Mouse (Mus musculus) neural tube, embryonic 15.5 days (tissue): ENCODE results near the gene As3mt. TPM values are rescaled to one million over a fixed set of nuclear protein-coding genes. Genes with fewer than 3 reads are reported as not detected.

Experiments used
- ATAC-seq: fragments of 200-750 bp; cut with Nextera tagmentation; 2 replicates; pipeline ENCODE4 v1.8.0; 2017; ENCODE audit warnings: mild to moderate bottlenecking, moderate TSS enrichment, moderate library complexity; ENCODE audit not compliant: low FRiP score
- H3K27ac ChIP-seq: fragments of 300-500 bp; sonication (generic); replicated peaks from 2 replicates; pipeline ENCODE4 v1.5.1; 2015; ENCODE audit warnings: mild to moderate bottlenecking, inconsistent platforms
- H3K27me3 ChIP-seq: fragments of 300-500 bp; sonication (generic); replicated peaks from 2 replicates; pipeline ENCODE4 v1.6.1; 2015; ENCODE audit warnings: inconsistent platforms
- H3K36me3 ChIP-seq: fragments of 300-500 bp; sonication (generic); 2 replicates; pipeline ENCODE4 v1.6.1; 2015; ENCODE audit warnings: inconsistent platforms
- H3K4me1 ChIP-seq: fragments of 300-500 bp; sonication (generic); 2 replicates; pipeline ENCODE4 v1.6.1; 2015; ENCODE audit warnings: inconsistent platforms
- H3K4me2 ChIP-seq: fragments of 300-500 bp; sonication (generic); 2 replicates; pipeline ENCODE4 v1.6.1; 2015; ENCODE audit warnings: inconsistent platforms, mild to moderate bottlenecking, moderate library complexity
- H3K4me3 ChIP-seq: fragments of 300-500 bp; sonication (generic); replicated peaks from 2 replicates; pipeline ENCODE4 v1.5.1; 2015; ENCODE audit warnings: mild to moderate bottlenecking, inconsistent platforms
- H3K9ac ChIP-seq: fragments of 300-500 bp; sonication (generic); replicated peaks from 2 replicates; pipeline ENCODE4 v1.6.1; 2015; ENCODE audit warnings: mild to moderate bottlenecking, inconsistent platforms
- H3K9me3 ChIP-seq: fragments of 300-500 bp; sonication (generic); replicated peaks from 2 replicates; pipeline ENCODE4 v1.6.1; 2016; ENCODE audit warnings: inconsistent platforms
- WGBS: fragments of 180-500 bp; shearing (Covaris S2); methylation state at CpG from one replicate; pipeline ENCODE4 v1.1.7; 2015; ENCODE audit warnings: mixed read lengths; 5-methylcytosine and 5-hydroxymethylcytosine counted together
- polyA plus RNA-seq: library from polyadenylated mRNA; unstranded; fragments of >200 nt; fragmentation: Nextera tagmentation; extraction: Ambion mirVana; gene quantifications from 2 replicates; pipeline ENCODE4 v1.2.1, GENCODE M21; 2015

Gene As3mt
- 49.4 and 49.8 TPM in 2 replicates for polyA plus RNA-seq

- H3K36me3 ChIP-seq = peaks cover 3% of the 10 kb centered on the region; the same call in 1 of the 2 replicates
Measured at GRCm38 (mm10) chr19:46707296-46708151, at the start of gene As3mt. TSS of gene As3mt (plus strand) at chr19:46707458.

GRCm38 (mm10) chr19:46658348-46658747 lies 48.9 kb upstream of the As3mt start:
- ATAC-seq = no peak
- WGBS = 97% methylated on average over 7 of the region's 7 CpGs
- H3K9ac ChIP-seq = no peak overlapping the region

More at GRCm38 (mm10) chr19:46707296-46708151, at the start of gene As3mt:
- H3K4me1 ChIP-seq = peaks cover 14% of the 10 kb centered on the region
- H3K9ac ChIP-seq = peak within 1 kb of the TSS; percentile 44
- H3K27me3 ChIP-seq = no peaks in the 10 kb centered on the region
- H3K9me3 ChIP-seq = no peaks in the 10 kb centered on the region
- WGBS = 13% methylated on average over 29 of the region's 31 CpGs
- peak within 1 kb of the TSS; percentile 44 for H3K4me3 ChIP-seq
- peak; percentile 72; the same call in 1 of the 2 replicates for ATAC-seq
- peak within 1 kb of the TSS; percentile 60 for H3K4me2 ChIP-seq
- H3K27ac ChIP-seq = peak within 1 kb of the TSS; percentile 28; the same call in 1 of the 2 replicates

DNA sequence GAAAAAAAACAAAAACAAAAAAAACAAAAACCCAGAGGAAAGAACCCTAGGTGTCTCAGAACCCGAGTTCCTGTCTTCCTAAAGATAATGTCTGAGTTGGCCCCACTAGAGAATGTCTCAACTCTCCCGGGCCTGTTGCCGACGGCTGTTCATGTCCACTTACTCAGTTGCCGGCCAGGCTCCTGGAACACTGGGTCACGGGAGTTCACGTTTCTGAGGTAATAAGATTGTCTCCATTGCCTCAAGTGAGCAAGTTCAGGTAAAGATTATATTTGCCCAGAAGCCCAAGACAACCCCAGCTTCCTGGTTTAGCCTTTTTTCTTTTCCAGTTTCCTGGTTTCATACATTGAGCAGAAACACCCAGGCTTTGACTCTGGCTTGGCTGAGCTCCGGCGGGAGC lies 48.4 kb upstream of the As3mt start:
- H3K27ac ChIP-seq = no peak overlapping the region
- H3K36me3 ChIP-seq = peaks cover 33% of the 10 kb centered on the region
- no peaks in the 10 kb centered on the region for H3K27me3 ChIP-seq
- 0 out of 2 replicates have a peak, but pooled peaks cover 5% of the 10 kb centered on the region for H3K4me1 ChIP-seq
- 89% methylated on average over 9 of the region's 9 CpGs for WGBS
- H3K4me2 ChIP-seq = no peak overlapping the region
- H3K9me3 ChIP-seq = no peaks in the 10 kb centered on the region
- no peak overlapping the region for H3K9ac ChIP-seq
- ATAC-seq = no peak
- H3K4me3 ChIP-seq = no peak overlapping the region

More at GRCm38 (mm10) chr19:46658348-46658747, 48.9 kb upstream of the As3mt start:
- Histone ChIP-seq H3K9me3 (no peaks in the 10 kb centered on the region), H3K27me3 (no peaks in the 10 kb centered on the region), H3K4me2 (no peak overlapping the region), H3K4me1 (0 out of 2 replicates have a peak, but pooled peaks cover 5% of the 10 kb centered on the region), H3K4me3 (no peak overlapping the region), H3K27ac (no peak overlapping the region), H3K36me3 (peaks cover 38% of the 10 kb centered on the region)

GRCm38 (mm10) chr19:46661511-46661910 lies 45.7 kb upstream of the As3mt start:
- Histone ChIP-seq H3K4me1 (peaks cover 7% of the 10 kb centered on the region; the same call in 1 of the 2 replicates), H3K27me3 (no peaks in the 10 kb centered on the region), H3K4me3 (no peak overlapping the region), H3K9ac (no peak overlapping the region), H3K27ac (no peak overlapping the region), H3K4me2 (no peak overlapping the region), H3K9me3 (no peaks in the 10 kb centered on the region), H3K36me3 (peaks cover 8% of the 10 kb centered on the region)
- ATAC-seq = no peak
- 34% methylated on average over 4 of the region's 4 CpGs for WGBS

- H3K4me3 ChIP-seq = no peak overlapping the region
- 81% methylated on average over 8 of the region's 8 CpGs for WGBS
- H3K4me2 ChIP-seq = no peak overlapping the region
- H3K9me3 ChIP-seq = no peaks in the 10 kb centered on the region
- H3K27me3 ChIP-seq = no peaks in the 10 kb centered on the region
- peaks cover 7% of the 10 kb centered on the region; the same call in 1 of the 2 replicates for H3K4me1 ChIP-seq
- H3K27ac ChIP-seq = no peak overlapping the region
- ATAC-seq = no peak
- H3K9ac ChIP-seq = no peak overlapping the region
- H3K36me3 ChIP-seq = 0 out of 2 replicates have a peak, but pooled peaks cover 2% of the 10 kb centered on the region
Measured at GRCm38 (mm10) chr19:46662214-46662613, 45.0 kb upstream of the As3mt start.

DNA sequence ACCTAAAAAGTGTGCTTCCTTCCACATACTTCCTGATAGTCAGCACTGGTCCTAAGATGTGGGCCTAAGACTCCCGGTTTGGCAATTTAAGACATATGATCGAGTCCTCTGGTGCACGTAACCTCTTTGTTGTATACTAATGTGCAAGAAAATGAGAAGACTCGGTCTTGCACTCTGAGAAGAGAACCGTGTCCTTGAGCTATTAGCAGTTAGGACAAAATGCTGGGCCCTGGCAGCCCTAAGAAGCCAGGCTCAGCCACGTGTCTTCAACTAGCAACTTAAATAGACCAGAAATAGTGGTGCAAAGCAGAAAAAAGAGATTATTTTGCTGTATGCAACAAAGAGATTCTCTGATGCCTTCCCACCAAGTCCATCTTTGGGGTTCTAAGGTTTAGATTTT lies 44.5 kb upstream of the As3mt start:
- WGBS = 83% methylated on average over 6 of the region's 6 CpGs
- no peak for ATAC-seq
- H3K27me3 ChIP-seq = no peaks in the 10 kb centered on the region
- no peak overlapping the region for H3K4me2 ChIP-seq
- H3K27ac ChIP-seq = no peak overlapping the region
- peaks cover 7% of the 10 kb centered on the region; the same call in 1 of the 2 replicates for H3K4me1 ChIP-seq
- 0 out of 2 replicates have a peak, but pooled peaks cover 1% of the 10 kb centered on the region for H3K36me3 ChIP-seq
- H3K9me3 ChIP-seq = no peaks in the 10 kb centered on the region
- no peak overlapping the region for H3K9ac ChIP-seq
- H3K4me3 ChIP-seq = no peak overlapping the region

GRCm38 (mm10) chr19:46665474-46665873 lies 41.8 kb upstream of the As3mt start:
- H3K36me3 ChIP-seq = no peaks in the 10 kb centered on the region
- 65% methylated on average over 7 of the region's 7 CpGs for WGBS
- peaks cover 7% of the 10 kb centered on the region; the same call in 1 of the 2 replicates for H3K4me1 ChIP-seq
- H3K9me3 ChIP-seq = no peaks in the 10 kb centered on the region
- no peak overlapping the region for H3K4me2 ChIP-seq
- no peak overlapping the region for H3K4me3 ChIP-seq
- no peak overlapping the region for H3K9ac ChIP-seq
- H3K27ac ChIP-seq = no peak overlapping the region
- ATAC-seq = no peak
- H3K27me3 ChIP-seq = no peaks in the 10 kb centered on the region

- no peak overlapping the region for H3K9ac ChIP-seq
- H3K4me2 ChIP-seq = no peak overlapping the region
- H3K27ac ChIP-seq = no peak overlapping the region
- H3K27me3 ChIP-seq = no peaks in the 10 kb centered on the region
- ATAC-seq = no peak
- no peak overlapping the region for H3K4me3 ChIP-seq
- no peaks in the 10 kb centered on the region for H3K36me3 ChIP-seq
- H3K4me1 ChIP-seq = peaks cover 2% of the 10 kb centered on the region; the same call in 1 of the 2 replicates
- H3K9me3 ChIP-seq = no peaks in the 10 kb centered on the region
- 68% methylated on average over 11 of the region's 11 CpGs for WGBS
Measured at GRCm38 (mm10) chr19:46667300-46667699, 40.0 kb upstream of the As3mt start.

DNA sequence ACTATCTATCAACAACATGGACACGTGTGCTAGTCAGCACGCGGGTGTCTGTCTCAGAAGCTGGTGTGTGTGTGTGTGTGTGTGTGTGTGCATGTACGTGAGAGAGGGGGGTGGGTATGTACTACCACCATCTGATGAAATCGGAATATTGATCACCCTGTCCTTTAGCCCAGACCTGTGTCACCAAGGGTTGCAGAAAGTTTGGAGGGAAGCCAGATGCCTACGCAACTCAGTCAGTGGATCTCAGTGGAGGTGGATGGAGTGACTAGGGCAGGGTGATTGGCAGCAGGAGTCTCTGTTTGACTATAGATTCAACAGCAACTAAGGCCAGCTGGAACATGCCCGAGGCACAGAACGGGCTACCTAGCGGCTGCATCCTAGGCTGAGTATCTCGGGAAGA lies 39.0 kb upstream of the As3mt start:
- H3K27ac ChIP-seq = no peak overlapping the region
- H3K9me3 ChIP-seq = no peaks in the 10 kb centered on the region
- no peaks in the 10 kb centered on the region for H3K27me3 ChIP-seq
- no peaks in the 10 kb centered on the region for H3K36me3 ChIP-seq
- no peak overlapping the region for H3K4me2 ChIP-seq
- no peak overlapping the region for H3K9ac ChIP-seq
- no peak for ATAC-seq
- 86% methylated on average over 10 of the region's 10 CpGs for WGBS
- peaks cover 2% of the 10 kb centered on the region; the same call in 1 of the 2 replicates for H3K4me1 ChIP-seq
- H3K4me3 ChIP-seq = no peak overlapping the region

DNA sequence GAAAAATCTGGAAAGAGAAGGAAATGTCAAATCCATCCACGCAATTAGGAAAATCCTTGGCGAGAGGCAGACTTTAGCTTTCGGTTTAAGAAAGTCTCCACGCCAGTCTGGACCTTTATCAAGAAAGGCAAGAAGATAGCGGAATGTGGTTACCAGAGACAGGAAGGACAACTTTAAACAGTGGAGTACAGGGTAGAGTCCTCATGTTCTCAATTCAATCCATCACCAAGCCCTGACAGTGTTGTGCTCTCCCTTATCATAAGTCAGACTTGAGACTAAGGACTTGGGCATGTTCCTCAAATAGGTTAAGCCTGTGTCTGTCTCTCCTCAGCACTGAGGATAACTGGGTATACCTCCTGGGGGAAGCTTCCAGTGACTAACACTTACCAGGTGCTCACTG lies 37.5 kb upstream of the As3mt start:
- no peaks in the 10 kb centered on the region for H3K27me3 ChIP-seq
- ATAC-seq = no peak
- H3K27ac ChIP-seq = no peak overlapping the region
- 91% methylated on average over 5 of the region's 5 CpGs for WGBS
- H3K4me2 ChIP-seq = no peak overlapping the region
- no peaks in the 10 kb centered on the region for H3K36me3 ChIP-seq
- no peak overlapping the region for H3K4me3 ChIP-seq
- no peaks in the 10 kb centered on the region for H3K9me3 ChIP-seq
- H3K4me1 ChIP-seq = peaks cover 2% of the 10 kb centered on the region; the same call in 1 of the 2 replicates
- H3K9ac ChIP-seq = no peak overlapping the region

- no peak overlapping the region for H3K4me3 ChIP-seq
- 36% methylated on average over 13 of the region's 13 CpGs for WGBS
- no peak overlapping the region for H3K27ac ChIP-seq
- no peak overlapping the region for H3K4me2 ChIP-seq
- no peaks in the 10 kb centered on the region for H3K9me3 ChIP-seq
- H3K36me3 ChIP-seq = no peaks in the 10 kb centered on the region
- ATAC-seq = no peak
- no peaks in the 10 kb centered on the region for H3K4me1 ChIP-seq
- H3K9ac ChIP-seq = no peak overlapping the region
- H3K27me3 ChIP-seq = no peaks in the 10 kb centered on the region
Measured at GRCm38 (mm10) chr19:46670691-46671090, 36.6 kb upstream of the As3mt start.
